Mouse (Mus musculus): ENCODE data around the gene Atp6v1c2. TPM values are rescaled to one million over a fixed set of nuclear protein-coding genes. Genes with fewer than 3 reads are reported as not detected.
A peak's percentile ranks its signal among the peaks of the same experiment; 100 is the strongest.

Atp6v1c2 gene
- polyA plus RNA-seq, 1 experiment, result 0.71 TPM

- H3K4me1 ChIP-seq (replicated peaks; ENCODE audit: control insufficient read depth, insufficient read depth, low read length), result no peaks in the 10 kb centered on the region
- no peak overlapping the region for H3K27ac ChIP-seq (ENCODE audit: control insufficient read depth, insufficient read depth, low read length)
- H3K36me3 ChIP-seq (ENCODE audit: control insufficient read depth, insufficient read depth, low read length), result no peaks in the 10 kb centered on the region
- peak; percentile 16 for DNase-seq
- TF ChIP-seq CTCF (IDR thresholded peaks at IDR 0.05; ENCODE audit: borderline replicate concordance, control insufficient read depth, extremely low read depth, insufficient read depth, low read length, poor library complexity) (no peak), POLR2A (IDR thresholded peaks at IDR 0.05; ENCODE audit: control insufficient read depth, extremely low read depth, insufficient read depth, low read length, poor library complexity) (no peak)
- no peaks in the 10 kb centered on the region for H3K27me3 ChIP-seq (ENCODE audit: control insufficient read depth, insufficient read depth, low read length)
- H3K4me3 ChIP-seq (ENCODE audit: control insufficient read depth, insufficient read depth, low read length), result no peak overlapping the region
- WGBS, result 80% methylated on average over 3 of the region's 3 CpGs
Measured at GRCm38 (mm10) chr12:17339114-17339905, 10.2 kb upstream of the Atp6v1c2 start.

DNA sequence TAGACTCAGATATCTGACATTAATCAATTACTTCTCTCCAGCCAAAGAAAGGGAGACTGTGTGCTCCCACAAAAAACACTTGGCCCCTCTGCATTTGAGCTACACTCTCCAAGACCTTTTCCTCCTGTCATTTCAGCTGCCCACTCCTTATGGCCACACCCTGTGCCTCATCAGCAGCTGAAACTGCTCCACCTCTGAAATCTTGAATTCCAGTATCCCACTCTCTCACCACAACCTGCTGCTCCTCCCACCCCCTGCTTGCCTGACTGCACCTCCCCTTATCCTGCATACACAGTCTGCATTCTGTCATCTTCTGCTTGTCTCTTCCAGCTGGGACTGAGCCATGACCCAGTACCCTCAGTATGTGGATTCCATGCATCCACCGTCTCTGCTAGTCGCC lies 9.2 kb upstream of the Atp6v1c2 start:
- 88% methylated on average over 2 of the region's 2 CpGs for WGBS
- no peaks in the 10 kb centered on the region for H3K4me1 ChIP-seq (replicated peaks; ENCODE audit: control insufficient read depth, insufficient read depth, low read length)
- no peak overlapping the region for H3K27ac ChIP-seq (ENCODE audit: control insufficient read depth, insufficient read depth, low read length)
- H3K36me3 ChIP-seq (ENCODE audit: control insufficient read depth, insufficient read depth, low read length), result no peaks in the 10 kb centered on the region
- no peak overlapping the region for H3K4me3 ChIP-seq (ENCODE audit: control insufficient read depth, insufficient read depth, low read length)
- DNase-seq, result no peak
- no peaks in the 10 kb centered on the region for H3K27me3 ChIP-seq (ENCODE audit: control insufficient read depth, insufficient read depth, low read length)
- no peak for TF ChIP-seq POLR2A (IDR thresholded peaks at IDR 0.05; ENCODE audit: control insufficient read depth, extremely low read depth, insufficient read depth, low read length, poor library complexity)
- TF ChIP-seq CTCF (IDR thresholded peaks at IDR 0.05; ENCODE audit: borderline replicate concordance, control insufficient read depth, extremely low read depth, insufficient read depth, low read length, poor library complexity), result no peak

- no peak for TF ChIP-seq CTCF (IDR thresholded peaks at IDR 0.05; ENCODE audit: borderline replicate concordance, control insufficient read depth, extremely low read depth, insufficient read depth, low read length, poor library complexity)
- no peak for TF ChIP-seq POLR2A (IDR thresholded peaks at IDR 0.05; ENCODE audit: control insufficient read depth, extremely low read depth, insufficient read depth, low read length, poor library complexity)
- no peak for DNase-seq
- no peaks in the 10 kb centered on the region for H3K27me3 ChIP-seq (ENCODE audit: control insufficient read depth, insufficient read depth, low read length)
- no peaks in the 10 kb centered on the region for H3K4me1 ChIP-seq (replicated peaks; ENCODE audit: control insufficient read depth, insufficient read depth, low read length)
- no peak overlapping the region for H3K4me3 ChIP-seq (ENCODE audit: control insufficient read depth, insufficient read depth, low read length)
- 35% methylated on average over 1 of the region's 1 CpGs for WGBS
- H3K27ac ChIP-seq (ENCODE audit: control insufficient read depth, insufficient read depth, low read length), result no peak overlapping the region
- H3K36me3 ChIP-seq (ENCODE audit: control insufficient read depth, insufficient read depth, low read length), result no peaks in the 10 kb centered on the region
Measured at GRCm38 (mm10) chr12:17333459-17333858, 4.3 kb upstream of the Atp6v1c2 start.

GRCm38 (mm10) chr12:17324549-17325470 lies 4.3 kb downstream of the Atp6v1c2 start:
- WGBS, result 6% methylated on average over 51 of the region's 51 CpGs
- no peak for TF ChIP-seq CTCF (IDR thresholded peaks at IDR 0.05; ENCODE audit: borderline replicate concordance, control insufficient read depth, extremely low read depth, insufficient read depth, low read length, poor library complexity)
- no peak for TF ChIP-seq POLR2A (IDR thresholded peaks at IDR 0.05; ENCODE audit: control insufficient read depth, extremely low read depth, insufficient read depth, low read length, poor library complexity)
- Histone ChIP-seq H3K36me3 (ENCODE audit: control insufficient read depth, insufficient read depth, low read length) (no peaks in the 10 kb centered on the region), H3K4me1 (replicated peaks; ENCODE audit: control insufficient read depth, insufficient read depth, low read length) (no peaks in the 10 kb centered on the region), H3K27me3 (ENCODE audit: control insufficient read depth, insufficient read depth, low read length) (peaks cover 11% of the 10 kb centered on the region), H3K4me3 (ENCODE audit: control insufficient read depth, insufficient read depth, low read length) (no peak overlapping the region), H3K27ac (ENCODE audit: control insufficient read depth, insufficient read depth, low read length) (no peak overlapping the region)
- DNase-seq, result no peak

- Histone ChIP-seq H3K4me3 (ENCODE audit: control insufficient read depth, insufficient read depth, low read length) (no peak overlapping the region), H3K36me3 (ENCODE audit: control insufficient read depth, insufficient read depth, low read length) (no peaks in the 10 kb centered on the region), H3K4me1 (replicated peaks; ENCODE audit: control insufficient read depth, insufficient read depth, low read length) (no peaks in the 10 kb centered on the region), H3K27me3 (ENCODE audit: control insufficient read depth, insufficient read depth, low read length) (peaks cover under 1% of the 10 kb centered on the region; the same call in 1 of the 2 replicates), H3K27ac (ENCODE audit: control insufficient read depth, insufficient read depth, low read length) (no peak overlapping the region)
- WGBS, result 94% methylated on average over 3 of the region's 3 CpGs
- TF ChIP-seq CTCF (IDR thresholded peaks at IDR 0.05; ENCODE audit: borderline replicate concordance, control insufficient read depth, extremely low read depth, insufficient read depth, low read length, poor library complexity) (no peak), POLR2A (IDR thresholded peaks at IDR 0.05; ENCODE audit: control insufficient read depth, extremely low read depth, insufficient read depth, low read length, poor library complexity) (no peak)
- no peak for DNase-seq
Measured at GRCm38 (mm10) chr12:17318453-17318852, 10.7 kb downstream of the Atp6v1c2 start.

GRCm38 (mm10) chr12:17317970-17318369 lies 11.2 kb downstream of the Atp6v1c2 start:
- TF ChIP-seq CTCF (IDR thresholded peaks at IDR 0.05; ENCODE audit: borderline replicate concordance, control insufficient read depth, extremely low read depth, insufficient read depth, low read length, poor library complexity), result no peak
- TF ChIP-seq POLR2A (IDR thresholded peaks at IDR 0.05; ENCODE audit: control insufficient read depth, extremely low read depth, insufficient read depth, low read length, poor library complexity), result no peak
- Histone ChIP-seq H3K4me1 (replicated peaks; ENCODE audit: control insufficient read depth, insufficient read depth, low read length) (no peaks in the 10 kb centered on the region), H3K36me3 (ENCODE audit: control insufficient read depth, insufficient read depth, low read length) (no peaks in the 10 kb centered on the region), H3K4me3 (ENCODE audit: control insufficient read depth, insufficient read depth, low read length) (no peak overlapping the region), H3K27me3 (ENCODE audit: control insufficient read depth, insufficient read depth, low read length) (no peaks in the 10 kb centered on the region), H3K27ac (ENCODE audit: control insufficient read depth, insufficient read depth, low read length) (no peak overlapping the region)
- 91% methylated on average over 4 of the region's 4 CpGs for WGBS
- DNase-seq, result no peak
